Mouse (Mus musculus): ENCODE results near the gene Olfr155.

Gene Olfr155

DNA sequence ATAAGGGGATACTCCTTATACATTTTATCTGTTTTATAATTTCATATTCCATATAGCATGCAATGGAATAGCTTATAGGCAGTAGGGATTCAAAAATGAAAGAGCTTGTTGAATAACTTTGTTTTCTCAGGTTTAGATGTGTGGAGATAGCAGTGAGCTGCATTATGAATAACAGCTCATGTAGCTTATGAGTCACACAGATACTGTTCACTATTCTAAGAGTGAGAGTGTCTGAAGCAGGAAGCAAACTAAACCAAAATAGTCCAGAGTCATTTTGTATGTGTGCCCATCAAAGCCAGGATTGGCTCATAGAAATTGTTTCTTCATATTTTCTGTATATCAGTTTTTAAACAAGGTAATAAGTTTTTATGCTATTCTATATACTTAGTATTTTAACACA is 45.8 kb downstream of the Olfr155 start:
- DNase-seq (ENCODE audit: low spot score in 2 of 2), result no peak

DNA sequence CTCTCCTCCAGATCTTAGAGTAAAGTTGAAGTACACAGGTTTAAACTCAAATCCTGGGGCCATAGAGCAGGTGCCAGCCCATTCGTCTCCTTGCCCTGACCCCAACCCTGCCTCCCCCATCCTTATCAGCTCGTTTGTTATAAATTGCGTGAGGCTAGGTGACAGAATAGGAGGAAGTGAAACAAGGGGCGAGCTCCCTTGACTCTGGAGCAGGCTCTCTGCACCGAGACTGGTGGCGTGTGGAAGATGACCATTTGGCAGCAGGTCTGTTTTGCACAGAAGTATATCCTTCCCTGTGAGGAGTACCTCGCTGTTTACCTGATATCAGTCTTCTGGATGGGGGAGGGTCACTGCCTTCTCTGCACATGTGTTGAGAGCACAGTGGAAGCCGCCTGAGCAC is 47.8 kb downstream of the Olfr155 start:
- DNase-seq (ENCODE audit: low spot score in 2 of 2), result peak in 1 of 2 experiments; percentile 4

DNA sequence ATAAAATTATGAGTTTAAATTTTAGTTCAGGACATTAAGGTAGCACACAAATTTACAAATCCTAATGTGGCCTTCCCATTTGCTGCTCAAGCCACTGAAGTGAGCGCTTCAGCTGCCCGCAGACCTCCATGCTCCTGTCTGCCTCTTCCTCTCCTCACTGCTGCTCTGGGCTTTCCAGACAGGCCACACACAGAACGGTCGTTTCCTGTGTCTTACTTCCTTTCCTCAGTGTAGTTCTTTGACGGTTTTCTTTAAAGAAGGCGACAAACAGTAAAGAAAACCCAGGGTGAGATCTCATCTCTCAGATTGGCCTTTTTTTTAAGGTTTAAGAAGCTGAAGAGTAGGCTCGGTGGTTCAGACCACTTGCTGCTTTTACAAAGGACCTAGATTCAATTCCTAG is 52.3 kb downstream of the Olfr155 start:
- DNase-seq (ENCODE audit: low spot score in 2 of 2), result peak in 1 of 2 experiments; percentile 4

DNA sequence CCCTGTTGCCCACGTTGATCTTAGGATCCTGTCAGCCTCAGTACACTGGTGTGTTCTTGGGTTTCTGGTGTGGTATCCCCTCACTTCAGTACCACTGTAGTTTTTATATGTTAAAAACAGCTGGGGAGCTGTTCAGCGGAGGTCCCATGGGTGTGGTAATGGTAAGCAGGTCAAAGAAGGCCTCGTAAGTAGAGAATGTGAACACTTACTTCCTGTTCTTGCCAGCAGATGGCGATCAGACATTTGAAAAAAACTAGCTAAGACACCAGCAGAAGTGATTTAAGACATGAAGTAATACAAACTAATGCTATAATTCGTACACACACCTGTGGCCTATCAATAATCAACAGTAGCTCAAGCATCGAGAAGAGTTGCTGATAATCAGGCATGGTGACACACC is 55.1 kb downstream of the Olfr155 start:
- DNase-seq (ENCODE audit: low spot score in 2 of 2), result peak; percentile 45 to 52

Data from spleen, postnatal 36 days (tissue).